Mouse (Mus musculus): Measurements from ENCODE around the gene Rapgef3. TPM values are rescaled to one million over a fixed set of nuclear protein-coding genes. Genes with fewer than 3 reads are reported as not detected.
A peak's percentile ranks its signal among the peaks of the same experiment; 100 is the strongest.

Rapgef3 gene
- polyA plus RNA-seq, 1 experiment, result 0.88 TPM

DNA sequence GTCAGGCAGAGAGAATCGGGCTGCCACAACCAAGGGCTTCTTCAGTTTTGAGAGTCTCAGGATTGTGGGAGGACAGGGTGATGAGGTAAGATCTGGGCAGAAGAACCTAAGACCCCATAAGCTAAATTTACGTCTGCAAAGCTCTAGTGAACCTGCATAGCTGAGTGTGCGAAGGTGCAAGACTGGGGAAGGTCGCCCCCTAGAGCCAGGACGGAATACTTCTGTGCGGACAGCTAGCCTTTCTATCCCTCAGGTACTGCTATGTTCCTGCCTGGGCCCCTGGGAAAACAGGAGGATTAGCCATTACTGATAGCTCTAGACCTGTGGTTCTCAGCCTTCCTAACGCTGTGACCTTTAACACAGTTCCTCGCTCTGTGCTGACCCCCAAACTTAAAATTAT, 8.7 kb upstream of the Rapgef3 start:
- TF ChIP-seq CEBPB (IDR thresholded peaks at IDR 0.05; ENCODE audit: low read depth) (no peak), USF1 (IDR thresholded peaks at IDR 0.05; ENCODE audit: low read depth) (no peak), CTCF (IDR thresholded peaks at IDR 0.05; ENCODE audit: control insufficient read depth, insufficient read depth, insufficient read length) (peak; percentile 91)
- Histone ChIP-seq H3K4me3 (ENCODE audit: insufficient read depth, poor library complexity, severe bottlenecking) (no peak overlapping the region), H3K79me2 (ENCODE audit: control insufficient read depth, insufficient read depth) (no peaks in the 10 kb centered on the region), H3ac (ENCODE audit: control insufficient read depth, insufficient read length, low read depth) (no peak overlapping the region), H3K36me3 (ENCODE audit: control insufficient read depth, insufficient read depth) (no peaks in the 10 kb centered on the region), H3K79me3 (ENCODE audit: low read depth) (no peaks in the 10 kb centered on the region), H3K27me3 (ENCODE audit: control insufficient read depth, insufficient read depth, insufficient read length) (no peaks in the 10 kb centered on the region)

DNA sequence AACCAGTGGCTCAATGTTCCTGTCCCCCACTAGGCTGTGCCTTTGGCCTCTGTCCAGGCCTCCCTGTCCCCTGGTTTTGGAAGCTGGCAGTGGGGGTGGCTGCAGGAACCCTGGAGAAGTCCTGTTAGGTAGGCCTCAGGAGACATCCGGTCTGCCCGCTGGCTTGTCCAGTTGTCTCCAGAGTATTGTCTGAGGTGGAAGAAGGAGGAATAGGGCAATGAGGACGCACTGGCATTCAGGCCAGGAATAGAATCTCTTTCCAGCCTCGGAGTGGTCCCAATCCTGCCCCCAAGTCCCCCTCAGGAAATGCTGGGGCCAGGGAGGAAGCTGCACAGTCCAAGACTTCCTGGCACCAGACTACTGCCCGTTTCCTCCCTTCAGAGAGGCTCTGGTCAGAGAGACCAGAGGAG, 6.2 kb upstream of the Rapgef3 start:
- Histone ChIP-seq H3K79me2 (ENCODE audit: control insufficient read depth, insufficient read depth) (no peaks in the 10 kb centered on the region), H3K27me3 (ENCODE audit: control insufficient read depth, insufficient read depth, insufficient read length) (no peaks in the 10 kb centered on the region), H3K4me3 (ENCODE audit: insufficient read depth, poor library complexity, severe bottlenecking) (no peak overlapping the region), H3K36me3 (ENCODE audit: control insufficient read depth, insufficient read depth) (no peaks in the 10 kb centered on the region), H3ac (ENCODE audit: control insufficient read depth, insufficient read length, low read depth) (no peak overlapping the region), H3K79me3 (ENCODE audit: low read depth) (no peaks in the 10 kb centered on the region)
- TF ChIP-seq USF1 (IDR thresholded peaks at IDR 0.05; ENCODE audit: low read depth) (no peak), FOSL1 (IDR thresholded peaks at IDR 0.05; ENCODE audit: insufficient read depth, low read length, poor library complexity, severe bottlenecking) (no peak), CTCF (IDR thresholded peaks at IDR 0.05; ENCODE audit: control insufficient read depth, insufficient read depth, insufficient read length) (no peak), MYOG (IDR thresholded peaks at IDR 0.05; ENCODE audit: control insufficient read depth, extremely low read depth, insufficient read length) (no peak), MAX (IDR thresholded peaks at IDR 0.05) (no peak), CEBPB (IDR thresholded peaks at IDR 0.05; ENCODE audit: low read depth) (no peak), MYOD1 (IDR thresholded peaks at IDR 0.05; ENCODE audit: control insufficient read depth, insufficient read length, low read depth) (no peak)

DNA sequence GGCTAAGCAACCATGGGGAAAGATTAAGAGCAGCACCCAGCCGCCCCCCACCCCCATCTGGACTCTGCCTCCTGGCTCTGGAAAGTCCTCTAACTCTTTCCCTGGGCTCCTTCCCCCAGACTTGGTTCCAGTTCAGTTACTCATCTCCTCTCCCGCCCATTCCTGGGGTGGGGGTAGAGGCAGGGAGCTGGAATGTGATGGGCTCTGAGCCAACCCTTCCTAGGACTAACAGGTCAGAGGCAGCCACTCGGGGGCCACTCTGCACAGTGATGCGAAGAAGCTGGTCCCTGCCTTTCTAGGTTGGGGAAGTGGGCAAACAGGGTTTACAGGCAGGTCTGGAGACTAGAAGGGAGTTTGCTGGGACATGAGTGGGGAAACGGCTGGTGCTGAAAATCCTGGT, 5.3 kb upstream of the Rapgef3 start:
- H3K4me3 ChIP-seq (ENCODE audit: insufficient read depth, poor library complexity, severe bottlenecking), result no peak overlapping the region
- H3K79me2 ChIP-seq (ENCODE audit: control insufficient read depth, insufficient read depth), result no peaks in the 10 kb centered on the region
- H3K79me3 ChIP-seq (ENCODE audit: low read depth), result no peaks in the 10 kb centered on the region
- no peaks in the 10 kb centered on the region for H3K27me3 ChIP-seq (ENCODE audit: control insufficient read depth, insufficient read depth, insufficient read length)
- no peak for TF ChIP-seq MYOG (IDR thresholded peaks at IDR 0.05; ENCODE audit: control insufficient read depth, extremely low read depth, insufficient read length)
- peak; percentile 21 for TF ChIP-seq MAX (IDR thresholded peaks at IDR 0.05)
- H3K36me3 ChIP-seq (ENCODE audit: control insufficient read depth, insufficient read depth), result no peaks in the 10 kb centered on the region
- H3ac ChIP-seq (ENCODE audit: control insufficient read depth, insufficient read length, low read depth), result no peak overlapping the region

DNA sequence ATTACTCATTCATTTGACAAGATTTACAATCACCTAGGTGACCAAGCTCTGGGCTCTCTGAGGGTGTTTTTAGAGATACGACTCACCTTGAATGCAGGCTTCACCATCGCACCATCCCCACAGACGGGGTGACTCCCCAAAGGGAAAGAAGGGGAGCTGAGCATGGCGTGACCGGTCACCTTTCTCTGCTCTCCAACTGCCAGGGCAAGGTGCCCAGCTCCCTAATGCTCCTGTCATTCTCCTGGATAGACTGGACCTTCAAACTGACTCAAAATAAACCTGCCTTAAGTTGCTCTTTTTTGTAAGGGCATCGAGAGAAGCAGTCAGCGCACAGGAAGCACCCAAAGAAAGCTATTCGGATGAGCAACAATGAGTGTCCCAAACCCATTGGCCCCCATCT, 2.5 kb upstream of the Rapgef3 start:
- Histone ChIP-seq H3K79me2 (ENCODE audit: control insufficient read depth, insufficient read depth) (no peaks in the 10 kb centered on the region), H3K79me3 (ENCODE audit: low read depth) (no peaks in the 10 kb centered on the region), H3K4me3 (ENCODE audit: insufficient read depth, poor library complexity, severe bottlenecking) (no peak overlapping the region), H3ac (ENCODE audit: control insufficient read depth, insufficient read length, low read depth) (no peak overlapping the region), H3K36me3 (ENCODE audit: control insufficient read depth, insufficient read depth) (no peaks in the 10 kb centered on the region), H3K27me3 (ENCODE audit: control insufficient read depth, insufficient read depth, insufficient read length) (peaks cover 12% of the 10 kb centered on the region)
- TF ChIP-seq MAX (IDR thresholded peaks at IDR 0.05) (no peak), CTCF (IDR thresholded peaks at IDR 0.05; ENCODE audit: control insufficient read depth, insufficient read depth, insufficient read length) (no peak), MYOG (IDR thresholded peaks at IDR 0.05; ENCODE audit: control insufficient read depth, extremely low read depth, insufficient read length) (no peak), MYOD1 (IDR thresholded peaks at IDR 0.05; ENCODE audit: control insufficient read depth, insufficient read length, low read depth) (no peak), CEBPB (IDR thresholded peaks at IDR 0.05; ENCODE audit: low read depth) (no peak), USF1 (IDR thresholded peaks at IDR 0.05; ENCODE audit: low read depth) (no peak), FOSL1 (IDR thresholded peaks at IDR 0.05; ENCODE audit: insufficient read depth, low read length, poor library complexity, severe bottlenecking) (no peak)

DNA sequence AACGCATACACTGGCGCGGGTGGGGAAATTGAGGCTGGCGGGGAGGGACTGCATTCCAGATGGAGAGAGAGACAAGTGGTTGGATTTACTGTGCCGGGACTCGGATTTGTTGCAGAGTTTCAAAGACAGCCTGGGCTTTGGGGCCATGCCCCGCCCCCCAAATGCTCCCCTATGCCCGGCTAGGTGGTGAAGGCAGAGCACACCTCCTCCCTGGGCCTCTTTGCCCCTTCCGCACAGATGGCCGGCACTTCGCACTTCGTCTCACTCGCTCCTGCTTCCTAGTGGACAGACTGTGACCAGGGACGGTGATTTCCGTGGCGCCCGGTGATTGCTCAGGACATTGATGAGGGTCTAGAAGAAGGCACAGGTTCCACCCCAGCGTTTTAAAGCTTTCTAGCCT, 420 bp upstream of the Rapgef3 start:
- H3K36me3 ChIP-seq (ENCODE audit: control insufficient read depth, insufficient read depth), result no peaks in the 10 kb centered on the region
- H3ac ChIP-seq (ENCODE audit: control insufficient read depth, insufficient read length, low read depth), result peak overlapping the region; percentile 34
- peak overlapping the region; percentile 26 for H3K4me3 ChIP-seq (ENCODE audit: insufficient read depth, poor library complexity, severe bottlenecking)
- H3K27me3 ChIP-seq (ENCODE audit: control insufficient read depth, insufficient read depth, insufficient read length), result peaks cover 19% of the 10 kb centered on the region
- no peaks in the 10 kb centered on the region for H3K79me2 ChIP-seq (ENCODE audit: control insufficient read depth, insufficient read depth)
- no peaks in the 10 kb centered on the region for H3K79me3 ChIP-seq (ENCODE audit: low read depth)
- TF ChIP-seq MYOG (IDR thresholded peaks at IDR 0.05; ENCODE audit: control insufficient read depth, extremely low read depth, insufficient read length) (no peak), FOSL1 (IDR thresholded peaks at IDR 0.05; ENCODE audit: insufficient read depth, low read length, poor library complexity, severe bottlenecking) (no peak), MAX (IDR thresholded peaks at IDR 0.05) (no peak), MYOD1 (IDR thresholded peaks at IDR 0.05; ENCODE audit: control insufficient read depth, insufficient read length, low read depth) (no peak), USF1 (IDR thresholded peaks at IDR 0.05; ENCODE audit: low read depth) (no peak), CTCF (IDR thresholded peaks at IDR 0.05; ENCODE audit: control insufficient read depth, insufficient read depth, insufficient read length) (no peak), CEBPB (IDR thresholded peaks at IDR 0.05; ENCODE audit: low read depth) (no peak)

DNA sequence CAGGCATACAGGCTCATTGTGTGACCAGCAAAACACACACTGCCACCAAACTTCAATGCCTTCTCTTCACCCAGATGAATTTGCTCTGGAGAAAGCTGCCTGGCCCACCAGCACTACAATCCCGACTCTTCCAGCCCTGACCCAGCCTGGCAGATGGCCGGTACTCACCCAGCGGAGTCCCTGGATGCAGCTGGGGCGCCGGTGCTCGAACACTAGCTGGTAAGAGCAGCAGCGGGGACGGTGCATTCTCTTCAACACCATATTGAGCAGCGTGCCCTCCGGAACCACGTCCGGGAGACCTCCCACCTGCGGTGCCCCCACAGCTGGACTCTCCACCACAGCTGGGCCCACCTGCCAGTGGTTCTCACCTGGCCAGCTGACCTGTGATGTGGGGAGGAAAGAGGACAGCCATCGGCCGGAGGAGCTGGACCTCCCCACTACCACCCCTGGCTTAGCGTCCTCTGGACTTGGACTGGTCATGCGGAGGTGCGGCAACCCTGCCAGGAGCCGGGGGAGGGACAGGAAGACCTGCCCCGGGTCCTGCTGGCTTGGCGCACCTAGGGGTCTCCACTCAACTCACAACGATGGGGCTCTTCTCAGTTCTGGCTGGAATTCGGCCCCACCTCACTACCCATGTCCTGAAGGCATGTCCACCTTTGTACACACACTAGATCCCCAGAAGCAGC, 1.0 kb downstream of the Rapgef3 start:
- H3K36me3 ChIP-seq (ENCODE audit: control insufficient read depth, insufficient read depth), result no peaks in the 10 kb centered on the region
- H3K27me3 ChIP-seq (ENCODE audit: control insufficient read depth, insufficient read depth, insufficient read length), result peaks cover 19% of the 10 kb centered on the region
- H3K79me2 ChIP-seq (ENCODE audit: control insufficient read depth, insufficient read depth), result no peaks in the 10 kb centered on the region
- no peaks in the 10 kb centered on the region for H3K79me3 ChIP-seq (ENCODE audit: low read depth)
- peak overlapping the region; percentile 26 for H3K4me3 ChIP-seq (ENCODE audit: insufficient read depth, poor library complexity, severe bottlenecking)
- no peak overlapping the region for H3ac ChIP-seq (ENCODE audit: control insufficient read depth, insufficient read length, low read depth)
- TF ChIP-seq MYOG (IDR thresholded peaks at IDR 0.05; ENCODE audit: control insufficient read depth, extremely low read depth, insufficient read length) (no peak), FOSL1 (IDR thresholded peaks at IDR 0.05; ENCODE audit: insufficient read depth, low read length, poor library complexity, severe bottlenecking) (no peak), USF1 (IDR thresholded peaks at IDR 0.05; ENCODE audit: low read depth) (no peak), CTCF (IDR thresholded peaks at IDR 0.05; ENCODE audit: control insufficient read depth, insufficient read depth, insufficient read length) (no peak), CEBPB (IDR thresholded peaks at IDR 0.05; ENCODE audit: low read depth) (no peak), MYOD1 (IDR thresholded peaks at IDR 0.05; ENCODE audit: control insufficient read depth, insufficient read length, low read depth) (no peak), MAX (IDR thresholded peaks at IDR 0.05) (no peak)

Data from C2C12 (cell line).